Mouse (Mus musculus): Measurements from ENCODE around the gene Surf1.

- no peak for TF ChIP-seq CTCF (IDR thresholded peaks at IDR 0.05)
- TF ChIP-seq POLR2A (IDR thresholded peaks at IDR 0.05; ENCODE audit: insufficient read depth, low read depth, low read length), result peak; percentile 61; the same call in 1 of the 2 replicates
- peak; percentile 69 for TF ChIP-seq EP300 (IDR thresholded peaks at IDR 0.05; ENCODE audit: insufficient read depth, low read depth, low read length)
These were observed 13.7 kb downstream of the Surf1 start, which contains the start of gene Surf6 for GRCm38 (mm10) chr2:26902467-26903220.

Data from heart, adult 2 months (tissue).